8 mouse cellular contexts compared by ENCODE assay signal in the genomic region with DNA sequence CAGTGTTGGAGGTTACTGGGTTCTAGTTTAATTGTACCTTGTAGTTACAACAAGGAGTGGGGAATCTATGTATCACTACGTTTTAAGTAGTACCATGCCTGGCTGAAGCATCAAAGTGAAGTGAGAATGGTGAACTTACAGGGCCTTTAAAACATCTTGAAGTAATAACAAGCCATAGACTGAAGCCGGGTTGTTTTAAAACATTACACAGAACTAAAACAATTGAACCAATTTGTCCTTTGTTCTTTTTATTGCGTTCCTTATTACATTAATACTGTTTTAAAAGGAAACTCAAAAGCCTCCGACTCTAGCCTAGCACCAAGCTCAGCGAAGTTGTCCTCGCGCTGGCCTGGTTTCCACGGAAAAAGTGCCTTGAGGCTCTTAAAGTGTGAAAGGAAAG. TPM values are rescaled to one million over a fixed set of nuclear protein-coding genes. Genes with fewer than 3 reads are reported as not detected.
A peak's percentile ranks its signal among the peaks of the same experiment; 100 is the strongest.
DNase-seq lines count a peak whose midpoint lies in the region; ATAC-seq lines count a peak whose summit lies in the region.

No protein-coding gene starts in this region.

- H3K4me3 ChIP-seq in kidney, embryonic 14.5 days (ENCODE audit: low read length) = peak overlapping the region; percentile 73
- peak overlapping the region; percentile 68 for H3K4me3 ChIP-seq in brown adipose tissue, adult 24 weeks (ENCODE audit: insufficient read depth, low read depth, low read length)
- H3K4me3 ChIP-seq in hindbrain, embryonic 14.5 days (replicated peaks; ENCODE audit: low read length) = peak overlapping the region; percentile 86
- H3K4me3 ChIP-seq in midbrain, embryonic 13.5 days (replicated peaks) = peak overlapping the region; percentile 78

- no peaks in the 10 kb centered on the region for H3K36me3 ChIP-seq in kidney, embryonic 14.5 days (ENCODE audit: control insufficient read depth, insufficient read depth, low read length)
- H3K36me3 ChIP-seq in hindbrain, embryonic 14.5 days (replicated peaks; ENCODE audit: control insufficient read depth, insufficient read depth) = no peaks in the 10 kb centered on the region
- no peaks in the 10 kb centered on the region for H3K36me3 ChIP-seq in midbrain, embryonic 13.5 days

- H3K9me3 ChIP-seq in kidney, embryonic 14.5 days (ENCODE audit: control insufficient read depth, low read length) = peaks cover 6% of the 10 kb centered on the region; the same call in 1 of the 2 replicates
- H3K9me3 ChIP-seq in hindbrain, embryonic 14.5 days (ENCODE audit: control insufficient read depth, low read length) = no peaks in the 10 kb centered on the region
- H3K9me3 ChIP-seq in midbrain, embryonic 13.5 days = no peaks in the 10 kb centered on the region

- peak overlapping the region; percentile 78 for H3K4me2 ChIP-seq in kidney, embryonic 14.5 days (replicated peaks; ENCODE audit: low read depth, low read length)
- peak overlapping the region; percentile 84 for H3K4me2 ChIP-seq in hindbrain, embryonic 14.5 days (replicated peaks)
- peak overlapping the region; percentile 81 for H3K4me2 ChIP-seq in midbrain, embryonic 13.5 days (replicated peaks)

- peak overlapping the region; percentile 93 for H3K9ac ChIP-seq in kidney, embryonic 14.5 days (ENCODE audit: low read depth, low read length)
- peak overlapping the region; percentile 93 for H3K9ac ChIP-seq in hindbrain, embryonic 14.5 days
- H3K9ac ChIP-seq in midbrain, embryonic 13.5 days (replicated peaks) = peak overlapping the region; percentile 91

- peaks cover 14% of the 10 kb centered on the region; the same call in 1 of the 2 replicates for H3K4me1 ChIP-seq in kidney, embryonic 14.5 days (ENCODE audit: control insufficient read depth, insufficient read depth, low read length)
- peaks cover 3% of the 10 kb centered on the region for H3K4me1 ChIP-seq in brown adipose tissue, adult 24 weeks (ENCODE audit: control insufficient read depth, insufficient read depth, insufficient read length, low read length)
- peaks cover 23% of the 10 kb centered on the region for H3K4me1 ChIP-seq in hindbrain, embryonic 14.5 days (replicated peaks; ENCODE audit: control insufficient read depth, insufficient read depth, low read length)
- H3K4me1 ChIP-seq in midbrain, embryonic 13.5 days (replicated peaks) = peaks cover 31% of the 10 kb centered on the region

- DNase-seq in kidney, postnatal 4 days = no peak
- DNase-seq in hindbrain, embryonic 14.5 days (ENCODE audit: low spot score) = no peak
- DNase-seq in spleen, adult 18-20 months = no peak
- no peak for DNase-seq in kidney, adult 18-20 months

- 6% methylated on average over 8 of the region's 8 CpGs for WGBS in kidney, embryonic 14.5 days
- 6% methylated on average over 8 of the region's 8 CpGs for WGBS in hindbrain, embryonic 14.5 days
- 7% methylated on average over 8 of the region's 8 CpGs for WGBS in midbrain, embryonic 13.5 days

- no peaks in the 10 kb centered on the region for H3K27me3 ChIP-seq in kidney, embryonic 14.5 days (ENCODE audit: control insufficient read depth, insufficient read depth, low read length)
- H3K27me3 ChIP-seq in hindbrain, embryonic 14.5 days (ENCODE audit: control insufficient read depth, insufficient read depth, low read length) = no peaks in the 10 kb centered on the region
- no peaks in the 10 kb centered on the region for H3K27me3 ChIP-seq in midbrain, embryonic 13.5 days

- peak overlapping the region; percentile 96 for H3K27ac ChIP-seq in kidney, embryonic 14.5 days (ENCODE audit: low read depth, low read length)
- peak overlapping the region; percentile 71 for H3K27ac ChIP-seq in brown adipose tissue, adult 24 weeks (replicated peaks; ENCODE audit: low read depth, low read length)
- H3K27ac ChIP-seq in hindbrain, embryonic 14.5 days = peak overlapping the region; percentile 94
- H3K27ac ChIP-seq in midbrain, embryonic 13.5 days = peak overlapping the region; percentile 96

- no peak for ATAC-seq in kidney, embryonic 14.5 days (ENCODE audit: low FRiP score, low TSS enrichment)
- ATAC-seq in hindbrain, embryonic 14.5 days (ENCODE audit: low FRiP score) = no peak
- ATAC-seq in midbrain, embryonic 13.5 days = no peak
- ATAC-seq in megakaryocyte-erythroid progenitor cell, adult 5-6 weeks (replicated peaks; ENCODE audit: low FRiP score, low TSS enrichment, poor library complexity, severe bottlenecking) = no peak

RNA-seq across cellular contexts. Expression of a gene that starts 1.0 kb away (rescaled TPM):
- polyA plus RNA-seq in kidney, embryonic 14.5 days (2014; fragmentation: Nextera tagmentation; extraction: Ambion mirVana) = 45.1 and 78.4 TPM in 2 replicates
- polyA plus RNA-seq in brown adipose tissue, adult 24 weeks (2012; ENCODE audit: insufficient read depth, insufficient read length, missing spikeins) = 23.1 and 33.5 TPM in 2 replicates
- polyA plus RNA-seq in hindbrain, embryonic 14.5 days (2014; fragmentation: Nextera tagmentation; extraction: Ambion mirVana) = 24.3 and 25.8 TPM in 2 replicates
- polyA plus RNA-seq in midbrain, embryonic 13.5 days (2015; fragmentation: Nextera tagmentation; extraction: Ambion mirVana) = 19.2 and 26.0 TPM in 2 replicates
- 101 and 120 TPM in 2 replicates for total RNA-seq in megakaryocyte-erythroid progenitor cell, adult 5-6 weeks (2014; fragmentation: Nextera tagmentation)
- 34.4 and 37.4 TPM in 2 replicates for total RNA-seq in megakaryocyte-erythroid progenitor cell, adult 5-6 weeks (2017)
